Mouse (Mus musculus): ENCODE results near the gene Adamts12. TPM values are rescaled to one million over a fixed set of nuclear protein-coding genes. Genes with fewer than 3 reads are reported as not detected.

Adamts12 gene
- polyA plus RNA-seq, 1 experiment from 2014 or later = 4.5 TPM

DNA sequence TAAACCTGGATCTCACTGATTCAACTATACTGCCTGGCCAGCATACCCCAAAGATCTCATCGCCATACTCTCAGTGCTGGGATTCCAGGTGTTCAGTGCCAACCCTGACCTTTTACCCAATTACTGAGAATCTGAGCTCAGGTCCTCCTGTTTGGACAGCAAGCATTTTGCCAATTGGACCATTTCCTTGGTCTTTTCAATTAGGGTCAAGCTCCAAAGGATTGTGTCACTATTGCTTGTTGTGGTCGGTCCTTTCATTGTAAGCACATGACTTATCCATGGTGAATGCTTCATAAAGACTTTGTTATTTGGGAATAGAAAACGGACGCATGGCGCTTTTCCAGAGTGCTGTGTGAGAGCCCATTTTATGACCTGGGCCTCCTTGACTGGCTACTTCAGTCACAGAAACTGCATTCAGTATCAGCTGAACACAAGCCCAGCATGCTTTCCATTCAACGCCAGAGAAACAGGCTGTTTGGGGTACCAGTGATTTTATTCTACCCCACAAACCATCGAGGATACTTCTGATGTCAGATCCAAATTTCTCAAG lies 133.7 kb downstream of the Adamts12 start:
- Histone ChIP-seq H3K9me3 (ENCODE audit: control insufficient read depth, low read length) (no peaks in the 10 kb centered on the region), H3K36me3 (ENCODE audit: control insufficient read depth, insufficient read depth, low read length) (no peaks in the 10 kb centered on the region), H3K9ac (ENCODE audit: low read length) (no peak overlapping the region), H3K4me2 (ENCODE audit: low read length) (no peak overlapping the region), H3K27ac (ENCODE audit: low read depth) (no peak overlapping the region), H3K4me3 (ENCODE audit: low read depth, low read length) (no peak overlapping the region), H3K27me3 (replicated peaks; ENCODE audit: control insufficient read depth, insufficient read depth, low read length) (no peaks in the 10 kb centered on the region), H3K4me1 (replicated peaks; ENCODE audit: control insufficient read depth, insufficient read depth, low read length) (no peaks in the 10 kb centered on the region)
- WGBS = 90% methylated on average over 7 of the region's 7 CpGs
- no peak for ATAC-seq (replicated peaks; ENCODE audit: low FRiP score, low TSS enrichment, low read depth)
- DNase-seq (ENCODE audit: low spot score) = no peak

DNA sequence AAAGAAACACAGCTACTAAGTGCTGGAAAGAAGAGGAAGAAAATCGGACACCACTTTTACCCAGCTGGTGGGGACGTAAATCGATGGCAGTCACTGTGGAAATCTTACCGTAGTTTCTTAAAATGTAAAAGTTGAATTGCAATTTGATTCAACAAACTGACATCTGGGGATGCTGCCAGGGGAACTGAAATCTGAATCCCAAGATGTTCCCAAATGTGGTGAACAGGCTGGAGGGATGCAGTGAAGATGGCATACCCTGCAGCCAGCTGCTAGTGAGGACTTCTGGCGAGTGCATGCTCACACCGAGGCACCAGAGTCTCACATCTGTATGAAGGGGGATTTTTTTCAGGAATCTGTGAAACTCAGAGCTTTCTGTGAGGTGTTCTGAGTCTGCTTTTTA lies 138.5 kb downstream of the Adamts12 start:
- H3K36me3 ChIP-seq (ENCODE audit: control insufficient read depth, insufficient read depth, low read length) = no peaks in the 10 kb centered on the region
- ATAC-seq (replicated peaks; ENCODE audit: low FRiP score, low TSS enrichment, low read depth) = no peak
- WGBS = 73% methylated on average over 6 of the region's 6 CpGs
- no peak overlapping the region for H3K4me3 ChIP-seq (ENCODE audit: low read depth, low read length)
- no peak overlapping the region for H3K9ac ChIP-seq (ENCODE audit: low read length)
- H3K27me3 ChIP-seq (replicated peaks; ENCODE audit: control insufficient read depth, insufficient read depth, low read length) = no peaks in the 10 kb centered on the region
- no peaks in the 10 kb centered on the region for H3K4me1 ChIP-seq (replicated peaks; ENCODE audit: control insufficient read depth, insufficient read depth, low read length)
- no peak overlapping the region for H3K4me2 ChIP-seq (ENCODE audit: low read length)
- no peaks in the 10 kb centered on the region for H3K9me3 ChIP-seq (ENCODE audit: control insufficient read depth, low read length)
- H3K27ac ChIP-seq (ENCODE audit: low read depth) = no peak overlapping the region
- no peak for DNase-seq (ENCODE audit: low spot score)

DNA sequence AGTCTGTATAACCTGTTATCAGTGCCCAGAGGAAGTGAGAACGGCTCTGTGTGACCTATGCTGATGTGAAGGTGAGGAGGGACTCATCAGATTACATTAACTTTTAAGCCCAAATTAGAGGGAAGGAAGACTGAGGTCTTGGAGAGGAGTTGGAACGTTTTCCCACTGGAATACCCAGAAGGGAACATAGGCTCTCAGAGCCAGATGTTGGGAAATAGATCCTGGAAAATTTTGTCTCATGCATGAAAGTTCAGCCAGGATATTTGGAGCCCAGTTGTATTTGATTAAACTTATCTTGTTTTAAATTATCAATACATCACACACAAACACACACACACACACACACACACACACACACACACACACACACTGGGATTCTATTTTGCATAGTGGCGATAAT lies 140.3 kb downstream of the Adamts12 start:
- 78% methylated on average over 3 of the region's 3 CpGs for WGBS

DNA sequence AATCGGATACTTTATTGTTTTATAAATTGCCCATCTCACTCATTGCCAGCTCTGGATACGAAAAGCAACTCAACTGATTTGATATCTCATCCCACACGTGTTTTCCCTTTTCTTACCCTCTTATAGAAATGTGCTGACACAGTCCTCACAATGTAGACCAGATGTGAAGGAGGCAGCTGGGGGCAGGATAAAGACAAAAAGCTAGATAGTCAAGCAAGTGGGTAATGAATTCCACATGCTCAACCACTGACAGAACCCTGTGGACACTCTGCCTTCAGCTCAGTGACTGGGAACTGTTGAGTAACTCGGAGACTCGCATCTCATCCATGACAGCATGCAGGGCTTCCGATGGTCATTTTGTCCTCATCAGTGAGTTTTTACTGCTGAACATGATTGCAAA lies 146.4 kb downstream of the Adamts12 start:
- no peaks in the 10 kb centered on the region for H3K9me3 ChIP-seq (ENCODE audit: control insufficient read depth, low read length)
- no peak overlapping the region for H3K27ac ChIP-seq (ENCODE audit: low read depth)
- no peak overlapping the region for H3K4me3 ChIP-seq (ENCODE audit: low read depth, low read length)
- H3K4me1 ChIP-seq (replicated peaks; ENCODE audit: control insufficient read depth, insufficient read depth, low read length) = no peaks in the 10 kb centered on the region
- H3K4me2 ChIP-seq (ENCODE audit: low read length) = no peak overlapping the region
- no peak overlapping the region for H3K9ac ChIP-seq (ENCODE audit: low read length)
- no peak for DNase-seq (ENCODE audit: low spot score)
- H3K27me3 ChIP-seq (replicated peaks; ENCODE audit: control insufficient read depth, insufficient read depth, low read length) = no peaks in the 10 kb centered on the region
- 77% methylated on average over 6 of the region's 6 CpGs for WGBS
- no peak for ATAC-seq (replicated peaks; ENCODE audit: low FRiP score, low TSS enrichment, low read depth)
- no peaks in the 10 kb centered on the region for H3K36me3 ChIP-seq (ENCODE audit: control insufficient read depth, insufficient read depth, low read length)

More for the DNA sequence above, 140.3 kb downstream of the Adamts12 start:
- no peak for ATAC-seq (replicated peaks; ENCODE audit: low FRiP score, low TSS enrichment, low read depth)
- no peaks in the 10 kb centered on the region for H3K4me1 ChIP-seq (replicated peaks; ENCODE audit: control insufficient read depth, insufficient read depth, low read length)
- DNase-seq (ENCODE audit: low spot score) = no peak
- no peak overlapping the region for H3K4me2 ChIP-seq (ENCODE audit: low read length)
- H3K27ac ChIP-seq (ENCODE audit: low read depth) = no peak overlapping the region
- H3K36me3 ChIP-seq (ENCODE audit: control insufficient read depth, insufficient read depth, low read length) = no peaks in the 10 kb centered on the region
- H3K27me3 ChIP-seq (replicated peaks; ENCODE audit: control insufficient read depth, insufficient read depth, low read length) = no peaks in the 10 kb centered on the region
- H3K4me3 ChIP-seq (ENCODE audit: low read depth, low read length) = no peak overlapping the region
- no peaks in the 10 kb centered on the region for H3K9me3 ChIP-seq (ENCODE audit: control insufficient read depth, low read length)
- H3K9ac ChIP-seq (ENCODE audit: low read length) = no peak overlapping the region

DNA sequence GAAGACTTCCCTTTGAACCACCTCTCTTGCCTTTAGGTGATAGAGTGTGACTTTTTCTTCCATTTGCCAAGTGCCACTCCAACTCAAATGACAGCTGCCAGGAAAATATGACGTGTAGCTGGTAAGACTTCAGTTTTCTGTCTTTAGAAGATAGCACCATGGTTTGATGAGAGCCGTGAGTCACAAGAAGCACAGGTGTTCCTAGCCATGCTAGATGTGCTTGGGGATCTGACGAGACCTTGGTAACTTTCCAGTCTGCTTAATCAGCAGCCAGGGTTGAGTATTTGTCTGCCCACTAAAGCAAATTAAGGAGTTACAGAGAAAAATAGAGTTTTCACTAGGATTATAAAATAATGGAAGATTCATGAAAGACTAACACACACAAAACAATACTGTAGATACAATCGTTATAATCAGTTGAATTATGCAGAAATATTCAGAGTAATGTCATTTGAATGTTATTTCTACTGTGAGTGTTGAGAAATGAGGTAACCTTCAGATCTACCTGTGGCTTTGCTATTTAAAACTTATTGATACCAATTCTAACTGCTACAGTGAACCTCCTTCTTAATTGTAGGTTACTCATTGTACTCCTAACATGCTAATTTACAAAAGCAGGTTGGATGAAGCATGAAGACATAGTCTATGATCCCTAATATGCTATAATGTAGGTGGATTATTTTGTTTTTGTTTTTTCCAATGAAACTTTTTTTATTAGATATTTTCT lies 169.5 kb downstream of the Adamts12 start:
- ATAC-seq (replicated peaks; ENCODE audit: low FRiP score, low TSS enrichment, low read depth) (no peak), DNase-seq (ENCODE audit: low spot score) (no peak)
- 86% methylated on average over 4 of the region's 4 CpGs for WGBS

DNA sequence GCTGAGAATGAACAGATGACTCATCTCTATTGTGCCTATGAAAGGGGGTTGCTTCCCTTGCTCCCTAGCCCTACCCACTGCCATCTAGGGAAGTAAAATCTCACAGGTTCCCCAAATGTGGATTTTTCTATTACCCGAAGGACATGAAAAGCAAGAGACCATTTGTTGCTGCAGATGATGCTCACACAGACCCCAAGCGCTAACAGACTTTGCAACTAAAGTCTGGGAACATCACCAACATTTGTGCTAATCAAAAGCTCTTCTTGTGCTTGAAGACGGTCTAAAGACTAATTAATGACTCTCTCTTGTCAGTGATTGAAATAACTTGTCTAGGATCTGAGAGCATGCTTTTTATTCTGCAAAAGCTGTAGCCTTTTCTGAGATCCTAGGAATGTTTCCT lies 175.8 kb downstream of the Adamts12 start:
- WGBS = 85% methylated on average over 3 of the region's 3 CpGs
- H3K4me3 ChIP-seq (ENCODE audit: low read depth, low read length) = no peak overlapping the region
- H3K36me3 ChIP-seq (ENCODE audit: control insufficient read depth, insufficient read depth, low read length) = no peaks in the 10 kb centered on the region
- H3K9me3 ChIP-seq (ENCODE audit: control insufficient read depth, low read length) = no peaks in the 10 kb centered on the region
- DNase-seq (ENCODE audit: low spot score) = no peak
- H3K27ac ChIP-seq (ENCODE audit: low read depth) = no peak overlapping the region
- no peaks in the 10 kb centered on the region for H3K27me3 ChIP-seq (replicated peaks; ENCODE audit: control insufficient read depth, insufficient read depth, low read length)
- H3K4me1 ChIP-seq (replicated peaks; ENCODE audit: control insufficient read depth, insufficient read depth, low read length) = no peaks in the 10 kb centered on the region
- ATAC-seq (replicated peaks; ENCODE audit: low FRiP score, low TSS enrichment, low read depth) = no peak
- no peak overlapping the region for H3K4me2 ChIP-seq (ENCODE audit: low read length)
- no peak overlapping the region for H3K9ac ChIP-seq (ENCODE audit: low read length)

More for the DNA sequence above, 169.5 kb downstream of the Adamts12 start:
- H3K27me3 ChIP-seq (replicated peaks; ENCODE audit: control insufficient read depth, insufficient read depth, low read length) = no peaks in the 10 kb centered on the region
- no peaks in the 10 kb centered on the region for H3K4me1 ChIP-seq (replicated peaks; ENCODE audit: control insufficient read depth, insufficient read depth, low read length)
- H3K27ac ChIP-seq (ENCODE audit: low read depth) = no peak overlapping the region
- no peak overlapping the region for H3K9ac ChIP-seq (ENCODE audit: low read length)
- no peaks in the 10 kb centered on the region for H3K9me3 ChIP-seq (ENCODE audit: control insufficient read depth, low read length)
- no peak overlapping the region for H3K4me2 ChIP-seq (ENCODE audit: low read length)
- no peak overlapping the region for H3K4me3 ChIP-seq (ENCODE audit: low read depth, low read length)
- H3K36me3 ChIP-seq (ENCODE audit: control insufficient read depth, insufficient read depth, low read length) = no peaks in the 10 kb centered on the region

DNA sequence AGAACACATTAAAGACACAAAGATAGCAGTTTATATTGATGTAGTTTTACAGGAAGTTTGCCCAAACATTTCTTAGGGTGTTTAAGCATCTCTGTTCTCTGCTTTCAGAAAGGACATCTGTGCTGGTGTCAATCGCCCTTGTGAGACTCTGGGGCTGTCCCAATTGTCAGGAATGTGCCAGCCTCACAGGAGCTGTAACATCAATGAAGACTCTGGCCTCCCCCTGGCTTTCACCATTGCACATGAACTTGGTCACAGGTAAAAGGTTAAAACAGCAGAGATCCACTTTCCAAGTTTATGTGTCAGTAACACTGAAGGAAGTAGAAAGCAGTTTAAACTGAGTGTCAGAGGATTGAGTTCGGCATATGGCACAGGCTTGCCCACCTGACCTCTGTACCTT lies 176.7 kb downstream of the Adamts12 start:
- H3K27ac ChIP-seq (ENCODE audit: low read depth) = no peak overlapping the region
- no peaks in the 10 kb centered on the region for H3K9me3 ChIP-seq (ENCODE audit: control insufficient read depth, low read length)
- ATAC-seq (replicated peaks; ENCODE audit: low FRiP score, low TSS enrichment, low read depth) (no peak), DNase-seq (ENCODE audit: low spot score) (no peak)
- H3K9ac ChIP-seq (ENCODE audit: low read length) = no peak overlapping the region
- no peak overlapping the region for H3K4me3 ChIP-seq (ENCODE audit: low read depth, low read length)
- H3K36me3 ChIP-seq (ENCODE audit: control insufficient read depth, insufficient read depth, low read length) = no peaks in the 10 kb centered on the region
- no peak overlapping the region for H3K4me2 ChIP-seq (ENCODE audit: low read length)
- no peaks in the 10 kb centered on the region for H3K4me1 ChIP-seq (replicated peaks; ENCODE audit: control insufficient read depth, insufficient read depth, low read length)
- 64% methylated on average over 2 of the region's 2 CpGs for WGBS
- H3K27me3 ChIP-seq (replicated peaks; ENCODE audit: control insufficient read depth, insufficient read depth, low read length) = no peaks in the 10 kb centered on the region

DNA sequence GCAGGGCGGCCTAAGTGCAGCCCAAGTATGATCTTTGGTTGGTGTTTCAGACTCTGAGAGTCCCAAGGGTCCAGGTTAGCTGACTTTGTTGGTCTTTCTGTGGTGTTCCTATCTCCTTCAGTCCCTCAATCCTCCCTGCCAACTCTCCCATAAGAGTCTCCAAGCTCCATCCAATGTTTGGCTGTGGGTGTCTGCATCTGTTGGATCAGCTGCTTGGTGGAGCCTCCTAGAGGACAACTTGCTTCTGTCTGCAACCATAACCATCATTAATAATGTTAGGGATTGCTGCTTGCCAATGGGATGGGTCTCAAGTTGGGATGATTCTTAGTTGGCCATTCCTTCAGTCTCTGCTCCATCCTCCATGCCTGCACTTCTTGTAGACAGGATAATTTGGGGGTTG lies 181.8 kb downstream of the Adamts12 start:
- H3K4me1 ChIP-seq (replicated peaks; ENCODE audit: control insufficient read depth, insufficient read depth, low read length) = no peaks in the 10 kb centered on the region
- H3K27ac ChIP-seq (ENCODE audit: low read depth) = no peak overlapping the region
- no peak for ATAC-seq (replicated peaks; ENCODE audit: low FRiP score, low TSS enrichment, low read depth)
- H3K4me3 ChIP-seq (ENCODE audit: low read depth, low read length) = no peak overlapping the region
- no peaks in the 10 kb centered on the region for H3K27me3 ChIP-seq (replicated peaks; ENCODE audit: control insufficient read depth, insufficient read depth, low read length)
- H3K9ac ChIP-seq (ENCODE audit: low read length) = no peak overlapping the region
- WGBS = 95% methylated on average over 1 of the region's 1 CpGs
- H3K4me2 ChIP-seq (ENCODE audit: low read length) = no peak overlapping the region
- no peak for DNase-seq (ENCODE audit: low spot score)
- no peaks in the 10 kb centered on the region for H3K36me3 ChIP-seq (ENCODE audit: control insufficient read depth, insufficient read depth, low read length)
- no peaks in the 10 kb centered on the region for H3K9me3 ChIP-seq (ENCODE audit: control insufficient read depth, low read length)

Data from intestine, embryonic 14.5 days (tissue).